Mouse (Mus musculus): ENCODE measurements around the gene Nsd2. TPM values are rescaled to one million over a fixed set of nuclear protein-coding genes. Genes with fewer than 3 reads are reported as not detected.

The Nsd2 gene
- polyA plus RNA-seq, 1 experiment from 2014 or later: 26.9 TPM

DNA sequence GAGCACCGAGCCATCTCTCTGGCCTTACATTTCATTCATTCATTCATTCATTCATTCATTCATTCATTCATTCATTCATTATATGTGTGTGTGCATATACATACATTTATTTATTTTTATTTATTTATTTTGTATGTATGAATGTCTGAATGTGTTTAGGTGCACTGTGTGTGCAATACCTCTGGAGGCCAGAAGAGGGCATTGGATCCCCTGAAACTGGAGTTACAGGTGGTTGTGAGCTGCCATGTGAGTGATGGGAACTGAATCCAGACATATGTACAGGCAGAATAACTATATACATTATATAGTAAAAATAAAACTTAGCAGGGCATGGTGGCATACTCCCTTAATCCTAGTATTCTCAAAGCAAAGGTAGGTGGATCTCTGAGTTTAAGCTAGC, 32.6 kb downstream of the Nsd2 start:
- no peak for ATAC-seq (ENCODE audit: insufficient read depth)
- no peak overlapping the region for H3K9ac ChIP-seq
- H3K27me3 ChIP-seq: no peaks in the 10 kb centered on the region
- peaks cover 81% of the 10 kb centered on the region for H3K36me3 ChIP-seq (replicated peaks)
- H3K4me2 ChIP-seq: no peak overlapping the region
- no peaks in the 10 kb centered on the region for H3K9me3 ChIP-seq (replicated peaks)
- no peak overlapping the region for H3K4me3 ChIP-seq (replicated peaks)
- 88% methylated on average over 1 of the region's 1 CpGs for WGBS (ENCODE audit: insufficient replicate concordance)
- H3K4me1 ChIP-seq (replicated peaks): no peaks in the 10 kb centered on the region
- no peak overlapping the region for H3K27ac ChIP-seq (replicated peaks)

DNA sequence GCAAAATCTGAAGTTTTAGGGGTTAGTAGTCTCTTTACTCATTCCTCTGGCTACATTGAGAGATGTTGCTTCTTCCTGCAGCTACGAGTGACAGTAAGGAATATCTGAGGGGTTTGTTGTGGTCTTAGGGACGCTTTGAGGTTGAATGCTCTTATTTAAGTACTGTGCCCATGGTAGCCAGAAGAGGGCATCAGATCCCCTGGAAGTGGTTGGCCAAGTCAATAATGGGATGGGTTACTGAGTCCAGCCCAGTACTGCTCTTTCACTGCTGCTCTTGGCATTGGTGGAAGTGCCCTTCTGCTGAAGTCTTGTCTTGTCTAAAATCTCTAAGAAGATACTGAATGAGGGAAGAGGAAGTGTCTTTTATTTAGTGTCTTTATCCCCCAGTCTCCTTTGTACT, 33.5 kb downstream of the Nsd2 start:
- Histone ChIP-seq H3K9me3 (replicated peaks) (no peaks in the 10 kb centered on the region), H3K4me2 (no peak overlapping the region), H3K4me1 (replicated peaks) (no peaks in the 10 kb centered on the region), H3K36me3 (replicated peaks) (peaks cover 81% of the 10 kb centered on the region), H3K27ac (replicated peaks) (no peak overlapping the region), H3K4me3 (replicated peaks) (no peak overlapping the region), H3K27me3 (no peaks in the 10 kb centered on the region), H3K9ac (no peak overlapping the region)
- WGBS (ENCODE audit: insufficient replicate concordance): 65% methylated on average over 2 of the region's 2 CpGs
- ATAC-seq (ENCODE audit: insufficient read depth): no peak

DNA sequence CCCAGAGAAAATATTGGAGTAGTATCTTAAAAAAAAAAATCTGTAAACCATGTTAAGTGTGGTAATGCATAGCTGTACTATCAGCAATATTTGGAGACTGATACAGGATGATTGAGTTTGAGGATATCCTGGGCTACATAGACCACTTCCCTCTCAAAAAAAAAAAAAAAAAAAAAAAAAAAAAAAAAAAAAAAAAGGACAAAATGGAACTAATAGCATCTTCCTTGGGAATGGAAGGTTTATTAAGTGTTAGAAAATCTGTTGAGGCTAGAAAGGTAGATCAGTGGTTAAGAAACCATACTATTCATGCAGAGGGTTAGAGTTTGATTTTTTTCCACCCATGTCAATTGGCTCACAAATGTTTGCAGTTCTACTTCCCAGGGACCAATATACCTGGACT, 37.2 kb downstream of the Nsd2 start:
- Histone ChIP-seq H3K9ac (no peak overlapping the region), H3K36me3 (replicated peaks) (peaks cover 89% of the 10 kb centered on the region)

DNA sequence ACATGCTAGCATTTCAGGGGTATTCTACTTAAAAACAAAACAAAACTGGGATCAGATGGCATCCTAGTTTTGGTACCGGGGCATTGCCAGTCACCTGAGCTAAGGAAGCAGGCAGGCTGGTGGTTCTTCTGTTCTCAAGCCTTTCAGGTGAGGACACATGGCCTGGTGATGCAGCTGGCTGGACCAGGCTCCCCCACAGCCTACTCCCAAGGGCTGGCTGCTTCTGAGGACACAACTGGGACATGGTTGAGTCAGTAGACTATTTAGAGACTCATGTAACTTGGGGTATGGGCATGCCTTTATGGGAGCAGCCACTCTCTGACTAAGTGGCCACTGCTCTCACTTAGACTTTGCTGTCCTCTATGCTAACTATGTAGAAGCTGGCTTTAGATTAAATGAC, 54.9 kb downstream of the Nsd2 start:
- no peaks in the 10 kb centered on the region for H3K9me3 ChIP-seq (replicated peaks)
- H3K4me2 ChIP-seq: no peak overlapping the region
- peaks cover 82% of the 10 kb centered on the region for H3K36me3 ChIP-seq (replicated peaks)
- 88% methylated on average over 1 of the region's 1 CpGs for WGBS (ENCODE audit: insufficient replicate concordance)
- H3K27ac ChIP-seq (replicated peaks): no peak overlapping the region
- no peak overlapping the region for H3K4me3 ChIP-seq (replicated peaks)
- H3K9ac ChIP-seq: no peak overlapping the region
- no peak for ATAC-seq (ENCODE audit: insufficient read depth)
- H3K4me1 ChIP-seq (replicated peaks): no peaks in the 10 kb centered on the region
- H3K27me3 ChIP-seq: no peaks in the 10 kb centered on the region

More for the DNA sequence above, 37.2 kb downstream of the Nsd2 start:
- H3K4me1 ChIP-seq (replicated peaks): no peaks in the 10 kb centered on the region
- H3K9me3 ChIP-seq (replicated peaks): 0 out of 2 replicates have a peak, but pooled peaks cover 3% of the 10 kb centered on the region
- ATAC-seq (ENCODE audit: insufficient read depth): no peak
- no peak overlapping the region for H3K4me2 ChIP-seq
- H3K4me3 ChIP-seq (replicated peaks): no peak overlapping the region
- H3K27ac ChIP-seq (replicated peaks): no peak overlapping the region
- H3K27me3 ChIP-seq: no peaks in the 10 kb centered on the region

DNA sequence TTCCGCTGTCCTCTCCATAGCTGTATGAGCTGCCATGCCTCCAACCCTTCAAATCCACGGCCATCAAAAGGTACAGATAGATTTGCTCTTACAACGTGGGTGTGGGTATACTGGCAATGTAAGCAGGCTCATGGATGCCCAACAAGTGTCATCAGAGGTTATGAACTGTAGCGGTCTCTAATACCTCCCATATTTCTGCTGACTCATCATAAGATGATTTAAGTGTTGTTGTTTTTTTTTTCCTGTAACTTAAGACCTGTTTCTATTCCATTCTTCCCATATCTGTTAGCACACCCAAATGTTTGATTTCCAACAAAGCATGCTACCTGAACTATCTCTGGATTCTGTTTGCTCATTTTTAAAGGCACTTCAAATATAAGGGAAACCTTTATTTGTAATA, 60.6 kb downstream of the Nsd2 start:
- WGBS (ENCODE audit: insufficient replicate concordance): 94% methylated on average over 4 of the region's 4 CpGs
- H3K36me3 ChIP-seq (replicated peaks): peaks cover 95% of the 10 kb centered on the region
- no peak for ATAC-seq (ENCODE audit: insufficient read depth)

DNA sequence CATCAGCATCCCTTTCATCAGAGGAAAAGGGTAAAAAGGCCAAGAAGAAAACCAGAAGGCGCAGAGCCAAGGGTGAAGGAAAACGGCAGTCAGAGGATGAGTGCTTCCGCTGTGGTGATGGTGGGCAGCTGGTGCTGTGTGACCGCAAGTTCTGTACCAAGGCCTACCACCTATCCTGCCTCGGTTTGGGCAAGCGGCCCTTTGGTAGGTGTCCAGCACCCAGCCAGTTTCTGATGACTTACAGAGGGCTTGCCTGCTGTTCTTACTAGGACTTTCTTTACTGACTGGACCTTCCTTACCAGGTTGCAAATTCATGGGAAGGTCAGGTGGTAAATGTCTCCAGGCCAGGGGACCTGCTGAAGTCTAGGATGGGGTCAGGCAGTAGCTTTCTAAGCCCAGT, 72.9 kb downstream of the Nsd2 start:
- H3K4me2 ChIP-seq: no peak overlapping the region
- H3K27me3 ChIP-seq: no peaks in the 10 kb centered on the region
- no peaks in the 10 kb centered on the region for H3K9me3 ChIP-seq (replicated peaks)
- peaks cover 100% of the 10 kb centered on the region for H3K36me3 ChIP-seq (replicated peaks)
- no peak for ATAC-seq (ENCODE audit: insufficient read depth)
- no peak overlapping the region for H3K4me3 ChIP-seq (replicated peaks)
- no peak overlapping the region for H3K27ac ChIP-seq (replicated peaks)
- H3K4me1 ChIP-seq (replicated peaks): no peaks in the 10 kb centered on the region
- 92% methylated on average over 6 of the region's 6 CpGs for WGBS (ENCODE audit: insufficient replicate concordance)
- H3K9ac ChIP-seq: no peak overlapping the region

More for the DNA sequence above, 60.6 kb downstream of the Nsd2 start:
- H3K9me3 ChIP-seq (replicated peaks): no peaks in the 10 kb centered on the region
- H3K4me2 ChIP-seq: no peak overlapping the region
- no peak overlapping the region for H3K9ac ChIP-seq
- no peak overlapping the region for H3K27ac ChIP-seq (replicated peaks)
- H3K27me3 ChIP-seq: no peaks in the 10 kb centered on the region
- H3K4me3 ChIP-seq (replicated peaks): no peak overlapping the region
- H3K4me1 ChIP-seq (replicated peaks): no peaks in the 10 kb centered on the region

DNA sequence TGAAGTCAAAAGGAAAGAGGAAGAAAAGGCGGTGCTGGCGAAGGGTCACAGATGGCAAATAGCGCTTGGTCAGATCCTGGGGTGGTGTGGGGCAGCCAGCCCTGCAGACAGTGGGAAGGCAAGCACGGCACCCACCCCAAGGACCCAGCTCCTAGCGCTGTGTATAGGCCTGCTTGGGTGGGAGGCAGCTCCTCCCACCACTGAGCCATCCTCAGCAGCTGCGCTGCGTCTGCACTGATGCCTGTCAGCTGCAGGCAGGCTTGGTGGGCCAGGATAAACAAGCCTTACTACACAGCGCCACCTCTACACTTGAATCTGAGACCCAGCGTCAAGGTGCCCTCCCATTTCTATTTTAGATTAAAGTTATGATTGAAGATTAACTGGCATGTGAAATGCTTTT, 74.6 kb downstream of the Nsd2 start:
- Histone ChIP-seq H3K36me3 (replicated peaks) (peaks cover 100% of the 10 kb centered on the region), H3K9ac (no peak overlapping the region), H3K27ac (replicated peaks) (no peak overlapping the region), H3K27me3 (no peaks in the 10 kb centered on the region), H3K4me3 (replicated peaks) (no peak overlapping the region), H3K9me3 (replicated peaks) (no peaks in the 10 kb centered on the region), H3K4me1 (replicated peaks) (no peaks in the 10 kb centered on the region), H3K4me2 (no peak overlapping the region)
- no peak for ATAC-seq (ENCODE audit: insufficient read depth)
- WGBS (ENCODE audit: insufficient replicate concordance): 83% methylated on average over 9 of the region's 9 CpGs

DNA sequence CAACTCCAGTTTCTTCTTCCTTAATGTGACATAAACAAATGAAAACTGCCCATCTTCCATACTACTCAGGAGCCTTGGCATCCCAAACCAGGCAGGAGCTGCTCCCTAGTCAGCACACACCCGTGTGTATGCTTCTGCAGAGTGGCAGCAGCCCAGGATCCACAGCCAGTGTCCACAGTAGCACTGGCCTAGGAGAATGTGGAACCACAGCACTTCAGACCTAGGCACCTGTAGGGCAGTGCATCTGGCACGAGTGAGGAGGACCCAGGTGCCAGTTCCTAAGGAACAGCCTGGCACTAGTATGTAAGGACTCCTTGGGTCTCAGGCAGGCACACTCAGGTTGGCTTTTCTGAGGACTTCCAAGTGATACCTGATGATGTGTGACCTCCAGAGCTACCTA, 76.6 kb downstream of the Nsd2 start:
- WGBS (ENCODE audit: insufficient replicate concordance): 75% methylated on average over 2 of the region's 2 CpGs
- H3K36me3 ChIP-seq (replicated peaks): peaks cover 100% of the 10 kb centered on the region
- no peak overlapping the region for H3K4me3 ChIP-seq (replicated peaks)
- no peak overlapping the region for H3K4me2 ChIP-seq
- H3K27ac ChIP-seq (replicated peaks): no peak overlapping the region
- no peaks in the 10 kb centered on the region for H3K4me1 ChIP-seq (replicated peaks)
- H3K27me3 ChIP-seq: no peaks in the 10 kb centered on the region
- no peaks in the 10 kb centered on the region for H3K9me3 ChIP-seq (replicated peaks)
- H3K9ac ChIP-seq: no peak overlapping the region
- ATAC-seq (ENCODE audit: insufficient read depth): no peak

DNA sequence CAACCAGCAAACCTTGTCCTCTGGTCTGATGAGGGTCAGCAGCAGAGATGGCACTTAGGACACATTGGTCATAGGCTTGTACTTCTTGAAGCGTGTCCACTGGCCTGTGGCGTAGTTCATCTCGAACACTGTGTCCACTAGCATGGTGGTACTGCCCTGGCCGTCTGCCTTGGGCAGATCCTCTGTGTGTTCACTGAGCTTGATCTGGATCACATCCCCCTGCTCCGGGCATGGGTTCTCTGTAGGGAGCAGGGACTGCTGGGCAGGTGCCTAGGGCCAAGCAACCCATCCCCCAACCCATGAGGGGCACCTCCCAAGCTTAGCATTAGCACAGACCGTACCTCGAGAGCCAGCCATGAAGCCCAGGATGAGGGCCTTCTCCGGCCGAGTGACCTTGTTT, 78.1 kb downstream of the Nsd2 start:
- ATAC-seq (ENCODE audit: insufficient read depth): no peak
- Histone ChIP-seq H3K4me2 (no peak overlapping the region), H3K4me3 (replicated peaks) (no peak overlapping the region), H3K4me1 (replicated peaks) (no peaks in the 10 kb centered on the region), H3K27me3 (no peaks in the 10 kb centered on the region), H3K9me3 (replicated peaks) (no peaks in the 10 kb centered on the region), H3K36me3 (replicated peaks) (peaks cover 96% of the 10 kb centered on the region), H3K27ac (replicated peaks) (no peak overlapping the region), H3K9ac (no peak overlapping the region)
- 85% methylated on average over 9 of the region's 9 CpGs for WGBS (ENCODE audit: insufficient replicate concordance)

DNA sequence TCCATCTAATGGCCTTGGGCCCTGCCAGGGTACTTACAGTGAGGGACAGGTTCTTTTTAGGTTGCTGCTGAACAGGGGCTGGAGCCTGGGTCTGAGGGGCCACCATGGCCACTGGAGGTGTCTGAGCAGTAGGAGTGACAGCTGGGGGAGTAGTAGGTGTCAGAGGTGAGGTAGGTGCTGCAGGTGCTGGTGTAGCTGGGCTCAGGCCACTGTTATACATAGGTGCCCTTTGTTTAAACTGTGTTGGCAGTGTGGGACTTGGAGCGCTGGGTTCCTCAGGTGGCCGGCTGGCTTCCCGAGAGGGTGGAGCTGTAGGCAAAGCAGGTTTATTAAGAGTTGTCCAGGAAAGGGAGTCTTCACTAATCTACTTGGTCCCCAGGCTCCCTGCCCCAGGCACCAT, 78.7 kb downstream of the Nsd2 start:
- Histone ChIP-seq H3K4me3 (replicated peaks) (no peak overlapping the region), H3K36me3 (replicated peaks) (peaks cover 91% of the 10 kb centered on the region), H3K9ac (no peak overlapping the region), H3K4me2 (no peak overlapping the region), H3K27ac (replicated peaks) (no peak overlapping the region), H3K9me3 (replicated peaks) (no peaks in the 10 kb centered on the region), H3K4me1 (replicated peaks) (no peaks in the 10 kb centered on the region), H3K27me3 (no peaks in the 10 kb centered on the region)
- WGBS (ENCODE audit: insufficient replicate concordance): 86% methylated on average over 3 of the region's 3 CpGs
- ATAC-seq (ENCODE audit: insufficient read depth): no peak

DNA sequence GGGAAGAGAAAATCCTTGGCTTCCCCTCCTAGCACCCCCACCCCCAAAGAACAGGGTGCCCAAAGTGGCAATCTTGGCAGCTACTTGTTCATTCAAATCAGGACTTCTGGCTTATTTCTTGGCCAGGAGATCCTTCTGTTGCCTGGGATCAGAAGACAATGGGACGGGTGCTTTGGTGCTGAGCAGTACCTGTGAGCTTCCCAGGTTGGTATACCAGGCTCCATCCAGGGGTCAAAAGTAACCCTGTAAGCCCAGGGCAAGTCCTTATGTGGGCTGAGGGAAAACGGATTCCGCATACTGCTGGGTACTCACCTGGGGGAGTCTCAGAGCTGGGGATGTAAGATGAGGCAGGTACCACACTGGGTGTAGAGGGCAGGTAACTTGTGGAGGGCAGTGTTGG, 79.6 kb downstream of the Nsd2 start:
- peaks cover 82% of the 10 kb centered on the region for H3K36me3 ChIP-seq (replicated peaks)
- H3K9me3 ChIP-seq (replicated peaks): no peaks in the 10 kb centered on the region
- no peak overlapping the region for H3K4me3 ChIP-seq (replicated peaks)
- no peaks in the 10 kb centered on the region for H3K4me1 ChIP-seq (replicated peaks)
- H3K27me3 ChIP-seq: no peaks in the 10 kb centered on the region
- no peak overlapping the region for H3K9ac ChIP-seq
- H3K4me2 ChIP-seq: no peak overlapping the region
- H3K27ac ChIP-seq (replicated peaks): no peak overlapping the region
- WGBS (ENCODE audit: insufficient replicate concordance): 86% methylated on average over 3 of the region's 3 CpGs
- no peak for ATAC-seq (ENCODE audit: insufficient read depth)

DNA sequence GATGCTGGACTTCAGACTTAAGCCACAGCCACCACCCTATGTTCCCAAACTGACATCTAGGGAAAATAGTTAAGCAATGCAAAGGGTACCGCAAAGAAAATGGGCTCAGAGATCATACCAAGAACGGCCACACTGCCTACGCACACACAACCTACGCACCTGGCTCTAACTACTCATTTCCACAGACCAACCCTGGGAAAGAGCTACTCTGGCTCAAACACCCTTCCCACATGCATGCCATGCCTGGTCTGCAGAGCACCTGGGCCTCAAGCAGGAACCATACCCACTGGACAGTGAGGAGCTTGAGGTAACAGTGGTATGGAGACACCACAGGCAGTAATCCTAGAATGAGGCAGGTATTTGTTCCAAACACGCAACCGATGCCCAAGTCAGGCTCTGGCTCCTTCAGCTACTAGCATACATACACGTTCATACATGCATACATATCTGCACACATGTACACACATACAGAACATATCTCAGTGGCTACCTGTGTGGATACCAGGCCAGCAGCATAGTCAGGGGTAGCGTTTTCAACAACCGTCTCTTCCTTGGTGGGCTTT, 80.3 kb downstream of the Nsd2 start:
- no peak for ATAC-seq (ENCODE audit: insufficient read depth)
- Histone ChIP-seq H3K4me2 (no peak overlapping the region), H3K27ac (replicated peaks) (no peak overlapping the region), H3K9ac (no peak overlapping the region), H3K27me3 (no peaks in the 10 kb centered on the region), H3K4me1 (replicated peaks) (no peaks in the 10 kb centered on the region), H3K36me3 (replicated peaks) (peaks cover 75% of the 10 kb centered on the region), H3K9me3 (replicated peaks) (no peaks in the 10 kb centered on the region), H3K4me3 (replicated peaks) (no peak overlapping the region)
- 93% methylated on average over 9 of the region's 9 CpGs for WGBS (ENCODE audit: insufficient replicate concordance)
